Mouse (Mus musculus) embryonic fibroblast, embryonic 13.5 days (primary cell): ENCODE data around the gene Olfr776. TPM values are rescaled to one million over a fixed set of nuclear protein-coding genes. Genes with fewer than 3 reads are reported as not detected.
"Not testable (repeated sequence)": the region's sequence is repeated elsewhere in the genome, so short reads cannot be mapped to it uniquely, and the experiment has no call there.

Experiments
- H3K27ac ChIP-seq: 2 replicates; pipeline ENCODE4 v1.5.1; 2012; ENCODE audit warnings: low read length, control low read depth, inconsistent platforms; ENCODE audit not compliant: insufficient read depth
- H3K4me1 ChIP-seq: 2 replicates; pipeline ENCODE4 v1.6.1; 2011; ENCODE audit warnings: low read length; ENCODE audit not compliant: control insufficient read depth, insufficient read depth
- H3K4me3 ChIP-seq: 2 replicates; pipeline ENCODE4 v1.5.1; 2011; ENCODE audit warnings: mild to moderate bottlenecking, control low read depth, low read length; ENCODE audit not compliant: insufficient read depth
- CTCF ChIP-seq: IDR thresholded peaks from 2 replicates; pipeline ENCODE4 v1.5.1; 2011; ENCODE audit warnings: mild to moderate bottlenecking, control low read depth, low read length, moderate library complexity, borderline replicate concordance; ENCODE audit not compliant: insufficient read depth
- POLR2A ChIP-seq: IDR thresholded peaks from 2 replicates; pipeline ENCODE4 v1.6.1; 2011; ENCODE audit warnings: low read depth, mild to moderate bottlenecking, control low read depth, low read length, moderate library complexity
- polyA plus RNA-seq: library from polyadenylated mRNA; stranded (reverse); fragments of >200 nt; gene quantifications from 2 replicates; pipeline ENCODE4 v1.2.4, GENCODE M21; 2011; ENCODE audit warnings: low read depth; ENCODE audit not compliant: missing spikeins, insufficient read length

Gene Olfr776
- not detected in 2 replicates for polyA plus RNA-seq

GRCm38 (mm10) chr10:129258827-129259226 lies at the start of gene Olfr776:
Olfr776 (plus strand) TSS chr10:129259127.
- no peak within 1 kb of the TSS for H3K4me3 ChIP-seq
- H3K4me1 ChIP-seq: no peaks in the 10 kb centered on the region
- TF ChIP-seq CTCF (no peak), POLR2A (no peak)
- no peak within 1 kb of the TSS for H3K27ac ChIP-seq

- Histone ChIP-seq H3K27ac (no peak overlapping the region), H3K4me3 (no peak overlapping the region), H3K4me1 (no peaks in the 10 kb centered on the region)
- TF ChIP-seq POLR2A (no peak), CTCF (no peak)
Observed at GRCm38 (mm10) chr10:129230737-129231136, 28.2 kb upstream of the Olfr776 start.

GRCm38 (mm10) chr10:129235904-129236303 lies 23.0 kb upstream of the Olfr776 start, which contains the start of gene Olfr774:
Olfr774 (plus strand) TSS chr10:129236204.
- H3K27ac ChIP-seq: no peak within 1 kb of the TSS
- H3K4me3 ChIP-seq: no peak within 1 kb of the TSS
- no peak for TF ChIP-seq CTCF
- no peak for TF ChIP-seq POLR2A
- H3K4me1 ChIP-seq: no peaks in the 10 kb centered on the region

GRCm38 (mm10) chr10:129248112-129248511 lies 10.8 kb upstream of the Olfr776 start, which contains the start of gene Olfr775:
Olfr775 (plus strand) TSS chr10:129248412.
- no peak for TF ChIP-seq CTCF
- TF ChIP-seq POLR2A: no peak
- H3K4me1 ChIP-seq: no peaks in the 10 kb centered on the region
- H3K4me3 ChIP-seq: no peak within 1 kb of the TSS
- H3K27ac ChIP-seq: no peak within 1 kb of the TSS

GRCm38 (mm10) chr10:129271081-129271535 lies 12.2 kb downstream of the Olfr776 start, which contains the start of gene Olfr777:
Olfr777 (minus strand) TSS chr10:129271485.
- H3K27ac ChIP-seq: no peak within 1 kb of the TSS
- no peak within 1 kb of the TSS for H3K4me3 ChIP-seq
- TF ChIP-seq CTCF (no peak), POLR2A (no peak)
- H3K4me1 ChIP-seq: no peaks in the 10 kb centered on the region

GRCm38 (mm10) chr10:129312973-129313372 lies 54.0 kb downstream of the Olfr776 start:
- H3K4me1 ChIP-seq, H3K4me3 ChIP-seq, H3K27ac ChIP-seq: not testable (repeated sequence)

- not testable (repeated sequence) for H3K4me1 ChIP-seq, H3K4me3 ChIP-seq, H3K27ac ChIP-seq
Observed at GRCm38 (mm10) chr10:129313521-129313920, 54.6 kb downstream of the Olfr776 start.

Other genes with a start within 250 kb of the Olfr776 start
- gene Olfr763, start 248.3 kb upstream of the Olfr776 start, polyA plus RNA-seq: not detected in 2 replicates
- not detected in 2 replicates for gene Olfr764-ps1, start 219.2 kb upstream of the Olfr776 start, polyA plus RNA-seq
- gene Olfr765, start 209.1 kb upstream of the Olfr776 start, polyA plus RNA-seq: not detected in 2 replicates
- gene Olfr766-ps1, start 190.2 kb upstream of the Olfr776 start, polyA plus RNA-seq: not detected in 2 replicates
- gene Olfr767, start 176.2 kb upstream of the Olfr776 start, polyA plus RNA-seq: not detected in 2 replicates
- gene Olfr768, start 159.8 kb upstream of the Olfr776 start, polyA plus RNA-seq: not detected in 2 replicates
- gene Olfr769, start 141.3 kb upstream of the Olfr776 start, polyA plus RNA-seq: not detected in 2 replicates
- not detected in 2 replicates for gene Olfr770, start 120.1 kb upstream of the Olfr776 start, polyA plus RNA-seq
- gene Olfr771, start 94.4 kb upstream of the Olfr776 start, polyA plus RNA-seq: not detected in 2 replicates
- gene Olfr772, start 81.2 kb upstream of the Olfr776 start, polyA plus RNA-seq: not detected in 2 replicates
- not detected in 2 replicates for gene Olfr773, start 71.7 kb upstream of the Olfr776 start, polyA plus RNA-seq
- gene Olfr774, start 22.9 kb upstream of the Olfr776 start, polyA plus RNA-seq: not detected in 2 replicates
- gene Olfr775, start 10.7 kb upstream of the Olfr776 start, polyA plus RNA-seq: not detected in 2 replicates
- gene Olfr777, start 12.4 kb downstream of the Olfr776 start, polyA plus RNA-seq: not detected in 2 replicates
- not detected in 2 replicates for gene Olfr780, start 59.0 kb downstream of the Olfr776 start, polyA plus RNA-seq
- not detected in 2 replicates for gene Olfr781, start 69.7 kb downstream of the Olfr776 start, polyA plus RNA-seq
- gene Olfr782, start 89.7 kb downstream of the Olfr776 start, polyA plus RNA-seq: not detected in 2 replicates
- gene Olfr784, start 125.0 kb downstream of the Olfr776 start, polyA plus RNA-seq: not detected in 2 replicates
- gene Olfr785, start 146.3 kb downstream of the Olfr776 start, polyA plus RNA-seq: not detected in 2 replicates
- not detected in 2 replicates for gene Olfr786, start 168.2 kb downstream of the Olfr776 start, polyA plus RNA-seq
- not detected in 2 replicates for gene Olfr787, start 202.7 kb downstream of the Olfr776 start, polyA plus RNA-seq
- not detected in 2 replicates for gene Olfr788, start 211.9 kb downstream of the Olfr776 start, polyA plus RNA-seq
- gene Olfr789, start 225.6 kb downstream of the Olfr776 start, polyA plus RNA-seq: not detected in 2 replicates
- gene Olfr790, start 239.4 kb downstream of the Olfr776 start, polyA plus RNA-seq: not detected in 2 replicates